Mouse (Mus musculus) bone marrow macrophage, adult 2 months (primary cell): Measurements from ENCODE around the gene Pf4.

Experiments
- CTCF ChIP-seq: IDR thresholded peaks from 2 replicates; pipeline ENCODE4 v1.5.1; 2012; ENCODE audit warnings: low read depth, mild to moderate bottlenecking, low read length, moderate library complexity
- POLR2A ChIP-seq: IDR thresholded peaks from 2 replicates; pipeline ENCODE4 v1.6.1; 2012; ENCODE audit warnings: mild to moderate bottlenecking, low read depth, low read length, borderline replicate concordance

DNA sequence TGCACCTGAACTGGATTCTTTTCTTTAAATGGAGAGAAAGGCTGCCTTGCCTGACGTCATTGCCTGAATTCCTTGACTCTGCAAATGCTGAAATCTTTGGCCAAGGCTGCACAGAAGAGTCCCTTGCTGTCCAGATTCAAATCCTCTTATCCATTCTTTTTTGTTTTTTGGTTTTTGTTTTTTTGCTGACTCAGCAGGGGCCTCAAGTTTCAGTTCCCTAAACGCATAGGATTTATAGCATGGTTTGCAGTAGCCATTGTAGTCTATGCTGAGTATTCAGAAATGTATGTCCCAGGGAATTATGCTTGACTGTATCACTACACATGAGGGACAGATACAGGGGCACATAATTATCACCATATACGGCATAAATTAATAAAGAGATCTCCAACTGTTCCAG is 866 bp upstream of the Pf4 start:
- no peak for TF ChIP-seq POLR2A
- no peak for TF ChIP-seq CTCF
